Mouse (Mus musculus) midbrain, embryonic 10.5 days (tissue): ENCODE data around the gene Tob2. TPM values are rescaled to one million over a fixed set of nuclear protein-coding genes. Genes with fewer than 3 reads are reported as not detected.
A peak's percentile ranks its signal among the peaks of the same experiment; 100 is the strongest.

ENCODE experiments used
- DNase-seq: peaks from one replicate; pipeline ENCODE4 v3.0.0-alpha.2; 2017; ENCODE audit warnings: low spot score
- H3K27ac ChIP-seq: fragments of 300-500 bp; sonication (generic); replicated peaks from 2 replicates; pipeline ENCODE4 v1.5.1; 2016; ENCODE audit warnings: mild to moderate bottlenecking
- H3K27me3 ChIP-seq: fragments of 300-500 bp; sonication (generic); 2 replicates; pipeline ENCODE4 v1.6.1; 2016; ENCODE audit warnings: low read depth, mild to moderate bottlenecking; ENCODE audit not compliant: poor library complexity, severe bottlenecking
- H3K36me3 ChIP-seq: fragments of 300-500 bp; sonication (generic); 2 replicates; pipeline ENCODE4 v1.6.1; 2016; ENCODE audit warnings: mild to moderate bottlenecking, moderate library complexity
- H3K4me1 ChIP-seq: fragments of 300-500 bp; sonication (generic); 2 replicates; pipeline ENCODE4 v1.6.1; 2016
- H3K4me3 ChIP-seq: fragments of 300-500 bp; sonication (generic); 2 replicates; pipeline ENCODE4 v1.5.1; 2016; ENCODE audit warnings: mild to moderate bottlenecking, moderate library complexity
- H3K9me3 ChIP-seq: fragments of 300-500 bp; sonication (generic); replicated peaks from 2 replicates; pipeline ENCODE4 v1.6.1; 2016; ENCODE audit warnings: mild to moderate bottlenecking
- WGBS: fragments of 180-500 bp; shearing (Covaris S2); methylation state at CpG from one replicate; pipeline ENCODE4 v1.1.7; 2016; 5-methylcytosine and 5-hydroxymethylcytosine counted together
- polyA plus RNA-seq: library from polyadenylated mRNA; unstranded; fragments of >200 nt; fragmentation: Nextera tagmentation; extraction: Ambion mirVana; gene quantifications from 2 replicates; pipeline ENCODE4 v1.2.1, GENCODE M21; 2016

Tob2 gene
- polyA plus RNA-seq, 1 experiment from 2014 or later = 17.7 TPM

DNA sequence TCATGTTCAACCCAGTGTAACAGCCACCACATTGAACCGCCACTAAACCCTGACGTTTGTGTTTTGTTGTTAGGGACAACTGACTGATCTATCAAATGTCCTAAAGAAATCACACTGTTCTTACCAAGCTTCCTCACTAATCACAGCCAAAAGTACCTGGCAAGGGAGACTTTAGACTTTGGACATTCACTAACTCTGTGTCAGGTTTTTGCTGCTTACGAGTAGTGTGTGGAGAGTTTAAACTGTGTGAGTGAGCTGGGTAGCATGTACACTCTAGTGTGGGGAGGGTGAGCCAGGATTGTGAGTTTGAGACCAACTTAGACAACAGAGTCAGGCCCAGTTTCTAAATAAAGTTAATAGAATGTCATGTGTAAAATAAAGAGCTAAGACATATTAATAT lies 23.8 kb upstream of the Tob2 start:
- H3K4me1 ChIP-seq = peaks cover 6% of the 10 kb centered on the region; the same call in 1 of the 2 replicates
- 93% methylated on average over 3 of the region's 3 CpGs for WGBS
- no peak overlapping the region for H3K4me3 ChIP-seq
- DNase-seq = no peak
- no peaks in the 10 kb centered on the region for H3K9me3 ChIP-seq
- peaks cover 25% of the 10 kb centered on the region for H3K36me3 ChIP-seq
- H3K27me3 ChIP-seq = no peaks in the 10 kb centered on the region
- H3K27ac ChIP-seq = no peak overlapping the region

DNA sequence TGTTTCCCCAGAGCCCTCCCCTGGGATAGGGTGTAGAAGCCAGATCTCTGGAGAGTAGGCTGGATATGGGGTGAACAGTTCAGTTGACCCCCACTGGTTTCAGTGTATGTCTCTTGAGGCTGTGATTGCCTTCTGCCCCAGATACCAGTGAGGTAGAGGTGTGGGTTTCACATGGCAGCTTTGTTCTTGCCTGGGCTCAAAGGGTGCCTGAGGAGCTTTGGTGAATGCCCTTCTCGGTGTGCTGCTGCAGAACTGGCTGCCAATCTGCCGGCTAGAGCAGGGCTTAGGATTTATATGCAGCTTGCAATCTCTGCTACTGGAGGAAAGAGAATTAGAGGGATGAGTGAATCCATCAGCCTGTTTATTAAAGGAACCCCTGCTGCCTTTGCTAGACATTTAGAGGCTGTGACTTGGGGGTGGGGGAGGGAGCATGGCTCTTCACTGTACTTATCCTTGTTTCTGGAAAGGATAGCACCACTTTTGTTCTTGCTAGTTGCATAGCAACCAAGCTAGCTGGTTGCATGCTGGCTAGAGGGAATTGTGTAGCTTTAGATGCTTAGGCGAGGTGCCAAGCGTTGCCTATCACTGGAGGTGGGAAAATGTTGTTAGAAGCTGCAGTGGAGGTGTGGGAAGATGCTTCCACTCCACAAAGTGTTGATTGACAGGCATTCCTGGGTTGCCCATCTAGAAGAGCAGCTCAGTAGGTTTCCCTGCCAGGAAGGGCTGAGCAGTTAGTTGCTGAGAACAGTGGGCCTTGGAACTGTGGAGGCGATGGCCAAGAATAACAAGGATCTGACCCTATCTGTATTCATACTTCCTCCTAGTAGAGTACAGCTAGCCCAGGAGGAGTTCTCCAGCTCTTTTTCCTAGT lies 21.2 kb upstream of the Tob2 start:
- Histone ChIP-seq H3K4me1 (peaks cover 7% of the 10 kb centered on the region; the same call in 1 of the 2 replicates), H3K27me3 (no peaks in the 10 kb centered on the region), H3K4me3 (no peak overlapping the region), H3K27ac (no peak overlapping the region), H3K36me3 (peaks cover 18% of the 10 kb centered on the region), H3K9me3 (no peaks in the 10 kb centered on the region)
- 77% methylated on average over 5 of the region's 5 CpGs for WGBS
- DNase-seq = no peak

DNA sequence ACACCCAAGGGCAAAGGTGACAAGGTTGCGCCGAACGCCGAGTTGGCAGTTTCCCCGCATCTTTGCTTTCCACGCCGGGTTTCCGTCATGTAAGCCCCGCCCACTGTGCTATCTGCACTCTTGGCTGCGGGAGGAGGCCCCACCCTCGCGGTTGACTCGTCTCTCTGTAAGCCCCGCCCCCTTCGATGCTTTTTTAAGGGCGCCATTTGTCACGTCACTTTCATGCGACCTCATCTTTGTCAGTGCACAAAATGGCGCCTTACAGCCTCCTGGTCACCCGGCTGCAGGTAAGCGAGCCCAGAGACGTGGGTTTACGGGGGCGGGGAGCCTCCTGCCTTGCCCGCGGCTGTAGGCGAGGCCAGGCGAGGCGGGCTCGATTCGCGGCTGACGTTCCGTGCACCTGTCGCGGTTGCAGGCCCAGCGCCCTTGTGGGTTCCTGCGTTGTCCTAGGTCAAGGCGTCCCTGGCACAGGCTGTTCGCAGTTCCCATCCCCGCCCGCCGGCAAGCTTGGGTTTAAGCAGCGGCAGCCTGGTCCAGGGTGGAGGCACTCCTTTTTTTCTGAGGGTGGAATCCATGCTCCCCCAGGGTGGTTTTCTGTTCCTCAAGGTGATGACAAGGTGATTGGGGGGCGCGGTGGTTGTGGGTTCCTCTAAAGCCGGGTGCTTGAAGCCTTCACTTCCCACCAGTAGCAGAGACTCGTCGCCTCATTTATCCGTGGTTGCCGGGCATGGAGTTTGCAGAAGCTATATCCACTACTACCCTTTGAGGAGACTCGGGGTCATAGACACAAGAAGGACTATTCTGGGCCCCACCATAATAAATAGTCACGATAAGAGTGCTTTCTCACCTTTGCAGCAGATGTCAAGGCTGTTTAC lies 13.9 kb upstream of the Tob2 start, which contains the start of gene Aco2:
Gene Aco2 (plus strand): TSS at position 48 of the 875 bp plus-strand sequence.
- Histone ChIP-seq H3K27me3 (no peaks in the 10 kb centered on the region), H3K4me3 (peak within 1 kb of the TSS; percentile 99), H3K27ac (peak within 1 kb of the TSS; percentile 97), H3K4me1 (peaks cover 27% of the 10 kb centered on the region), H3K36me3 (peaks cover 37% of the 10 kb centered on the region), H3K9me3 (no peaks in the 10 kb centered on the region)
- peak; percentile 96 for DNase-seq
- WGBS = under 1% methylated on average over 53 of the region's 53 CpGs

DNA sequence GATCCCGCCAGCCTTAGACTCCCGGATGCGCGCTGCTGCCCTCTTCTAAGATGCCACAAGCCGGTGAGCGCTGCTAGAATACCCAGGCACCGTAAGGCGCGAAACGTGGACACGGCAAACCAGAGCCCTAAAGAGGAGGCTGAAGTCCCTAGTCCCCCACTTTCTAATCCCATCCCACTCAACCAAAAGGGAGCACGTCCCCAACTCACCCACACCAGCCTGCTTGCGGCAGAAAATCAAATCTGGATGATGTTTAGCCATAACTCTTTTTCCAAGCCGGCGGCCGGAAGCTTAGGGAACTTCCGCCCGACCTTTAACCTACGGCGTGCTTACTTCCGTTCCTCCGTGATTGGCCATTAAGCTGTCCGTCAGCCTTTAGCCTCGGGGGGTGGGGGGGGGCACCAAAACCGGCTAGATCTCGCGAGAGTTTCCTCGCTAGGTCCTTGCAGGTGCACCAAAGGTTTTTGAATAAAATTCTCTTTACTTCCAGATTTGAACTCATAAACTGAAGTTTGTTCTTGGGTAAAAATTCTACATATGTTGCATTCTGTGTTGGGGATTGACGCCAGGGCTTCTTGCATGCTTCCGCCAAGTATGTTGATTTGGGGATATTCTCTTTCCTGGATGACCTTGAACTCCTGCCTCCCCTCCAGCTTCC lies 13.1 kb upstream of the Tob2 start, which contains the start of gene Phf5a:
Gene Phf5a (minus strand): TSS at position 308 of the 658 bp plus-strand sequence.
- Histone ChIP-seq H3K27ac (peak within 1 kb of the TSS; percentile 97), H3K4me1 (peaks cover 27% of the 10 kb centered on the region), H3K4me3 (peak within 1 kb of the TSS; percentile 99), H3K36me3 (peaks cover 42% of the 10 kb centered on the region), H3K9me3 (no peaks in the 10 kb centered on the region), H3K27me3 (no peaks in the 10 kb centered on the region)
- DNase-seq = peak; percentile 95
- WGBS = under 1% methylated on average over 30 of the region's 30 CpGs

DNA sequence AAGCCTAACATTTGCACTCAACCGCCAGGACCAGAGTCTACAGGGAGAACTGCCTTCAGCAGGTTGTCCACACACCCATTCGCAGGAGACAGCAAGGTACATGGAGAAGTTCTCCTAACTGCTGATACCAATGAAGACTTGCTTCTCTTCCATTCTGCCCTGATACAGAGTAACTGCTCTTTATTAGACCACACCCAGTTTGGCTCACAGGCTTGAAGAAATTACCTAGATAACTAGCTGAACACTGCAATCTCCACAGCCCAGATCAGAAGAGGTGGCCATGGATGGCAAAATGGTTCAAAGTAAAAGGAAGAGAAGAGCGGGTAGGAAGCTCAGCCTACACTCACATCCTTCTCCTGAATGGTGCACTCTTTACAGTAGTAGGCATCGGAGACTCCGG lies 11.4 kb upstream of the Tob2 start:
- H3K36me3 ChIP-seq = peaks cover 59% of the 10 kb centered on the region
- no peaks in the 10 kb centered on the region for H3K9me3 ChIP-seq
- H3K27ac ChIP-seq = no peak overlapping the region
- no peak for DNase-seq
- H3K4me3 ChIP-seq = peak overlapping the region; percentile 99; the same call in 1 of the 2 replicates
- H3K4me1 ChIP-seq = peaks cover 27% of the 10 kb centered on the region
- no peaks in the 10 kb centered on the region for H3K27me3 ChIP-seq
- WGBS = 98% methylated on average over 5 of the region's 5 CpGs

DNA sequence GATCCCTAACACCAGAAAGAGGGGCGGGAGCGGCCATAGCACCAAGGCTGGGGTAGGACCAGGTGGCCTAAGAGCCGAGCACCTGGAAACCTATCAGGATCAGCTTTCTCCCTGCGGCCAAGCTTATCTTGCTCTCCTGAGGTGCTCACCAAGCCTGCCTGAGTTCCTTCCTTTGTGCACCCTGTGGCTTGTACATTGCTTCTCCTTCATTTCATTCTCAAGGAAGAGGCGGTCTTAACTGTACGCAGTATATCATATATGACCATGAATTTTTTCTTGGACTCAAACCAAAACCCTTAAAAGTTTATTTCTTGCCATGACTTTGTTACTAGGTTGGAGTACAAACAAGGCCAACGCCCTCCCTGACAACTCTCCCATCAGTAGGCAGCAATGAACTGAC lies 5.6 kb upstream of the Tob2 start:
- no peak overlapping the region for H3K27ac ChIP-seq
- H3K9me3 ChIP-seq = no peaks in the 10 kb centered on the region
- DNase-seq = no peak
- H3K4me1 ChIP-seq = peaks cover 6% of the 10 kb centered on the region
- 95% methylated on average over 7 of the region's 7 CpGs for WGBS
- H3K27me3 ChIP-seq = no peaks in the 10 kb centered on the region
- H3K36me3 ChIP-seq = peaks cover 55% of the 10 kb centered on the region
- no peak overlapping the region for H3K4me3 ChIP-seq

DNA sequence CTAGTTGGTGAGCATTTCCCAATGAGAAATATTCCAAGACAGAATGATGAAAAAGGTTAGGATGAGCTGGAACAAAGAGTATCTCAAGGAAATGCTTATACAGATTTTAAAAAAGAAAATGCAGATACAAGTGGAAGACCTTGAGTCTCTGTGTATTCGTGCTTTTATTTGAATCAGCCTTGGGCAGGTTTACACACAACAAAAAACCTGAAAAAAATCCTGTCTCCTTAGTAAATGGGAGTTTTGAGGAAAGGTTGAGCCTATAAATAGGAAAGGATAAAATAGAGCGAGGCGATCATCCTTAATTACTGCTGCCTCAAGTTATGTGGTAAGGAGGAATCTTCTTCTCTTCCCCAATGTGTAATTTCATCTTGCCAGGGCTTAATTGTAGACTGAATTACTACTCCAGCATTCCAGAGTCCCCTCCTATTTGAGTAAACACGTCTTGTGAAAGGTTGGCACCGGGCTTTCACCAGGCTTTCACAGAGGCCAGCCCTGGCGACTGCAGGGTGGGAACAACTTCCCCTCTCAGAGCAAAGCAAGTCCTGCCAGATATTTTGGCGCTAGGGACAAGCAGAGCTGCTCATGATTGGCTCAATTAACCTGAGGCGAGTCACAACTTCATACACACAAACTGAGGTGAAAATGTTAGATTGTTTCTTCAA lies 2.0 kb upstream of the Tob2 start:
- H3K27ac ChIP-seq = no peak overlapping the region
- peak overlapping the region; percentile 95 for H3K4me3 ChIP-seq
- DNase-seq = no peak
- peaks cover 19% of the 10 kb centered on the region for H3K36me3 ChIP-seq
- H3K9me3 ChIP-seq = no peaks in the 10 kb centered on the region
- no peaks in the 10 kb centered on the region for H3K27me3 ChIP-seq
- 52% methylated on average over 8 of the region's 8 CpGs for WGBS
- peaks cover 33% of the 10 kb centered on the region for H3K4me1 ChIP-seq

DNA sequence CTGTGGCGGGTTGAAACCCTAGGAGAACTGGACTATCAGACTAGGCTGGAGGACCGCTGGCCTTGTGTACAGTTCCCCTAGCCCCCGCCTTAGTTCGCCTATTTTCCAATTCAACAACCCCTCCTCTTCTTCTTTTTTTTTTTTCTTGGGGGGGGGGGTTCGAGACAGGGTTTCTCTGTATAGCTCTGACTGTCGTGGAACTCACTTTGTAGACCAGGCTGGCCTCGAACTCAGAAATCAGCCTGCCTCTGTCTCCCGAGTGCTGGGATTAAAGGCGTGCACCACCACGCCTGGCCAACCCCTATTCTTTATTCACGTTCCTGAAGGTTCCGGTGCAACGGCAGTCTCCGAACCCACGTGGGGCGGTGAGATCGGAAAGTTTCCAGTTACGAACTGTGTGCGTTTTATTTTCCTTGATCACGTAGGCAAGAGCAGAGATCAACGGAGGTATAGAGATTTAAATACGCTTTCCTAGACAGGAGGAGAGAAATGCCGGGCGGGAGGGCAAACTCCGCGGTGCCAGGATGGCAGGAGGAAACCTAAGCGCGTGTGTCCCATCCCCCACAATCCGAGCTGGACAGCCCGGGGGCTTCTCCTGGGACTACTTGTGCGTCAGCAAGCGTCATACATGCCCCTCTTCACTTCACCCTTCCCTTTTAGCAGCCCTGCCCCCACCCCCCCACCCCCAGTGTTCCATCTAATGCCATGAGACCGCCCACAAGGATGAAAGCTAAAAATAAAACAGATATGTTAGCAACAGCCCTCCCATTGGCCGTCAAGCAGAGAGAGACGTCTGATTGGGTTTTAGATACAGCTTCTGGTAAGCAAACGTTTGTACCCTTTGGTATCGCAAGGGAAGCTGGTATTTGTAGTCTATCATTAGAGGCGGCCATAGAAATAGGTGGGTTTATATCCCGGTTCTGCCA lies 997 bp upstream of the Tob2 start:
- peaks cover 16% of the 10 kb centered on the region for H3K36me3 ChIP-seq
- H3K4me3 ChIP-seq = peak overlapping the region; percentile 95
- DNase-seq = peak; percentile 89
- under 1% methylated on average over 39 of the region's 39 CpGs for WGBS
- no peaks in the 10 kb centered on the region for H3K9me3 ChIP-seq
- H3K4me1 ChIP-seq = peaks cover 40% of the 10 kb centered on the region
- peak overlapping the region; percentile 94 for H3K27ac ChIP-seq
- no peaks in the 10 kb centered on the region for H3K27me3 ChIP-seq

DNA sequence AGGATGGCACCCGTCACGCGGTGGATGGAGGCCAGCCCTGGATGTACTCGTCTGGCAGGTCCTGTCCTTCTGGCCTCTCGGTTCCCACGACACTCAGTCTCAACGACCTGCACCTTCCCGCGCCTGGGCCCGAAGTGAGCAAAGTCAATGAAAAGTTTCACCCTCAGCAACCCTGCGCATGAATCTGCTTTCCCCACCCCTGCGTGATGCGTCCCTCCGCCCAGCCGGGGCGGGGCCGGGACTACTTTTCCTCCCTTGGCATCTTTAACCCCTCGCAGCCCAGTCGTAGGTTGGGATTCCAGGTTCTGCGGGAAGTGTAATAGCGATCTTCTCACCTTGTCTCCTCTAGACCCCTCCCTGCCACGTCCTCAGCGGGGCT lies 469 bp downstream of the Tob2 start:
- Histone ChIP-seq H3K4me1 (peaks cover 40% of the 10 kb centered on the region), H3K9me3 (no peaks in the 10 kb centered on the region), H3K36me3 (peaks cover 21% of the 10 kb centered on the region), H3K4me3 (peak overlapping the region; percentile 95), H3K27ac (peak overlapping the region; percentile 94), H3K27me3 (no peaks in the 10 kb centered on the region)
- WGBS = 0% methylated on average over 23 of the region's 23 CpGs
- peak; percentile 91 for DNase-seq

DNA sequence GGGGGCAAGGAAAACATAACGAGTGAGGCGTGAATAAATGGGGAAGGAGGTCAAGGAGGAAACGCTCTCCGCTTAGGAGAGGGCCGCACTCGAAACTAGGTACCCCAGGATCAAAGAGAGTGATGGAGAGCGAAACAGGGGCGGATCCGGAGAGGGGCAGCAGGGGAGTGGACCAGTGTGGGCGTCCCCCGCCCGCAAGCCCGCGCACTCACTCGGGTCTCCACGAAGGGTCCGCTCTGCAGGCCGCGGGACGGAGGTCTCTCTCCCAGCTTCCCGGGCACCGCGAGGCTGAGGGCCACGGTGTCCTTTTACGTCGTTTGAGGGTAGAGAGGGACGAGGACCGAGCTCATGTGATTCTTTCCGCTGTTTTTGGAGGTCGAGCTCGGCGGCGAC lies 876 bp downstream of the Tob2 start:
- H3K9me3 ChIP-seq = no peaks in the 10 kb centered on the region
- H3K4me3 ChIP-seq = peak overlapping the region; percentile 95
- peak overlapping the region; percentile 94 for H3K27ac ChIP-seq
- peaks cover 40% of the 10 kb centered on the region for H3K4me1 ChIP-seq
- DNase-seq = no peak
- H3K36me3 ChIP-seq = peaks cover 26% of the 10 kb centered on the region
- WGBS = under 1% methylated on average over 33 of the region's 33 CpGs
- no peaks in the 10 kb centered on the region for H3K27me3 ChIP-seq
